Mouse (Mus musculus) adipocyte (in vitro differentiated cells): ENCODE measurements at regions not wholly inside any gene's neighbourhood (a gene's known extent, or its start where the extent isn't known, plus 50 kb on each side); places are given as distances from the start of the nearest gene placed in this dataset.

Experiments
- DNase-seq: peaks from one replicate; pipeline ENCODE4 v3.0.0-alpha.2; 2016; ENCODE audit warnings: low spot score

DNA sequence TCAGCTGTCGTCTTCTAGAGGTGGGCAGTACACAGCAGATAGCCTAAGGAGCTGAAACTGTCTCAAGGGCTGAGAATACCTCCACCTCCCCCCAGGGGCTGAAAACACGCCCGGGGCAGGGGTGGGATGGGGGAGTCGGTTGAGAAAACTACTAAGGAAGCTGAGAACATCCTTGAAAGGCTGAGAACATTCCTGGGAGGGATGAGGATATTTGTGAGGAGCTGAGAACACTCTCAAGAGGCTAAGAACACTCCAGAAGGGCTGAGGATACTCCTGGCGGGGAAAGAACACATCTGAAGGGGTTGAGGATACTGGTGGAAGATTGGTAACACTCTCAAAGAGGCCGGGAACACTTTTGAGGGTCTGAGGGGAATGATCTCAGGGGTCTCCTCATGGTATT, 81.3 kb upstream of the Gm9887 start:
- no peak for DNase-seq

- no peak for DNase-seq
Observed at GRCm38 (mm10) chr12:69452986-69453385, 80.7 kb upstream of the Gm9887 start.

DNA sequence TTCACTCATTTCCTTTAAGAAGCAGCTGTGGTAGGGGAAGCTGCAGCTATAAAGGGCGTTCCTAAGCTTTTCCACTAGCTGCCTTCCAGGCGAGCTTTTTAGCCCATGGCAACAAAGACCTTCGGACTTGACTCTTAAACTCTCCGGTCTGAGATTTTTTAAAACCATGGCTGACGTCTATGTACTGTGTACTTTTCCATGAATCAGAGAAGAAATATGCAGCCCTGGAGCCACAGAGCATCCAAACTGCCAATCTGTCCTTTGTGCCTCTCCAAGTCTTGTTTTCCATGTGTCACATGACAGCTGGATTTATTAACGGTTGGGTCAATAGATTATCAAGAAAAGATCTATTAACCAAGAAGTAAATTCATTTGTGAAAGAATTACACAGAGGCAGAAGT, 78.9 kb upstream of the Gm9887 start:
- DNase-seq: peak; percentile 41

GRCm38 (mm10) chr12:69447962-69448767, 75.9 kb upstream of the Gm9887 start:
- peak; percentile 42 for DNase-seq

DNA sequence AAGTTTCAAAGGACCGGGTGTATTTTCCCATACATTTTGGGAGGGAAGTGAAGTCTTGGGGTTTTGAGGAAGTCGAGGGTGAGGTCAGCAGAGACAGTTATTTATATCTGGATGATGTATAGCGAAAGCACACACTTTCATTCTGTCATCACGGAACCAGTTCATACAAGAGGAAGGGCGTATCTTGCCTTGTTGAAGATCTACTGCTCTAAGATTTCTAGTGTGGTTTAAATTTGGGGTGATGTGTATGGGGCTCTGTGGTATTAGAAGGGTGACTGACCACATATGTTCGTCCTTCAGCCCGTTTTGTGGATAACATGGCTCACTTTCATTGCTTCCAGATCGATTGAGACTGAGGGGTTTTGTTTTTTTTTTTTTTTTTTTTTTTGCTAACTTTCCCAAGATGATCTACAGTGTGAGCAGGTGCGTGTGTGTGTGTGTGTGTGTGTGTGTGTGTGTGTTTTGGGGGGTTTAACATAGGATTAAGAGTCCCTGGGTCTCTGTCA, 75.1 kb upstream of the Gm9887 start:
- DNase-seq: no peak

GRCm38 (mm10) chr12:69446468-69447321, 74.4 kb upstream of the Gm9887 start:
- DNase-seq: peak; percentile 72

DNA sequence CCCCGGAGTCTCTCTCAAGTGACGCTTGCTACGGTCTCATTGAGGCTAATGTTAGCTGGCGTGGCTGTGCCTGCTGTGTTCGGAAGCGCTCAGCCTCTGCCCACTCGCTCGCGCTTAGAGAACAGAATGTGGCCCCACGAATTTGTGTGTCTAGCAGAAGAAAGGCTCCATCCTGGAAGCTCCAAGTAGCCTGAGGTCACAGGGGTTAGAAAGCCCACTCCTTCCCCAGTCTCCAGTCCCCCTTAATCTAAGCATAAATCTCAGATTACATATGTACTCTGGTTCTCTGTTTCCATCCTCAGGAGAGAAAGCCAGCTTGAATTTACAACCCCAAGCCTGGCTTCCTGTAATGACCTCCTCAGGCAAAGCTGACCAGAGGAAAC, 73.8 kb upstream of the Gm9887 start:
- no peak for DNase-seq

DNA sequence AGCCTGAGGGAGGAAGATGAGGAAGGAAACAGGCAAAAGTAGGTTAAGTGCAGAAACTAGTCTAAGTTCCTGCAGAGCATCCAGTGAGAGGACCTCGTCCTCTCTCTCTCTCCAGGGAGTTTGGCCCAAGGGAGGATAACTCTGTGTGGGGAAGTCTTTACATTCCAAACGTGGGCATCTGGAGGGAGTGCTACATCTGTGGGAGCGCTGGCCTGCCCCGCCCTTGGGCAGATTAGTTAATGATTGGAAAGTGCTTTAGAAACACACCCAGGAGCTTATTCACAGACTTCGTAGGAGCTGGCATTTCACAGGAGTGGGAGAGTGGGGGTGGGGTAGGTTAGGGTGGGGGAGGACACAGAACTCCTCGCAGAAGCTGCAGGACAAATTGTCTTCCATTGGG, 70.1 kb upstream of the Gm9887 start:
- no peak for DNase-seq

- DNase-seq: no peak
Observed at GRCm38 (mm10) chr12:69441764-69442163, 69.5 kb upstream of the Gm9887 start.

- no peak for DNase-seq
Observed at GRCm38 (mm10) chr12:69438271-69438670, 66.0 kb upstream of the Gm9887 start.

DNA sequence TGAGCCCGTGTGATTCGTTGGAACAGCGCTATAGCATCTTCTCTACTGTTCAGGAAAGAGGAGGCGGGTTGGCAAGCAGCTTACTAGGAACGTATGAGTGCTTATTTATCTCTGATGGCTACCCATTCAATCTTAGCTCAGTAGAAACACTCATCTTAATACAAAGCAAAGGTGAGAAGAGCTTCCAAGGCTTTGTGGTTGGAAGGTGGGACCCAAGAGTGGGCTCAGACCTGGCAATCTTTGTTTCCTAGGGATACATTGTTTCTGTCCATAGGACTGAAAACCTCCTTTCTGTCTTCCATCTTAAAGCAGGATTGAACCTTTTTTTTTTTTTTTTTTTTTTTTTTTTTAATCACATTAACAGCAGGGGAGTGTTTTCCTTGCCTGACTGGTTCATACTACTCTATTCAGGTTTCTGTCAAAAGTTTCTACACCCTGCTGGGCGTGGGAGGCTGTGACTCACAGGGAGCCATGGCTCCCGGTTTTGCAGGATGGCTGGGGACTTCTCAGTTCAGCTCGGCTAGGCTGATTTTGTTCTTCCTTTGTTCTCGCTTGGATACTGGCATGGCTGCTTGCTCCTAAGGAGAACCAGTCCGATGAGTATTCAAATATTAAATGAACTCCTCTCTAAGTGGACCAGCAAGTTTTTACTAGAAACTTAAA, 64.7 kb upstream of the Gm9887 start:
- peak; percentile 52 for DNase-seq

DNA sequence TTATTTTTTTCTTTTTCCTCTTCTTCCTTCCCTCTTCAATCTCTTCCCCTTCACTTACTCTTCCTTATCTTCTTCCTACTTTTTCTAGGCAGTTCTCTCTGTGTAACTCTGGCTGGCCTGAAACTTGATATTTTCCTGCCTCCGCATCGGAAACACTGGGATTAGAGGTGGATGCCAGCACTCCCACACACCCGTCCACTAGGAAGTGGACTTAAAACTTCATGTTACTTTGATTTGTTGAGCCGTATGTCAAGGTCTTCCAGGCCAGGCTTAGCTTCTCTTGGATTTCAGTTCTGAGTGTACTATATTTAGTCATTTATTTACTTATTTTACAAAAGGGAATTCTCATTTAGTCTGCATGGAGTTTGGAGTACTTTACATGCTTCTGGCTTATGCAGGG, 62.1 kb upstream of the Gm9887 start:
- DNase-seq: no peak

GRCm38 (mm10) chr12:69432086-69432485, 59.8 kb upstream of the Gm9887 start:
- peak; percentile 53 for DNase-seq

- DNase-seq: no peak
Observed at GRCm38 (mm10) chr12:69428108-69428507, 55.9 kb upstream of the Gm9887 start.

DNA sequence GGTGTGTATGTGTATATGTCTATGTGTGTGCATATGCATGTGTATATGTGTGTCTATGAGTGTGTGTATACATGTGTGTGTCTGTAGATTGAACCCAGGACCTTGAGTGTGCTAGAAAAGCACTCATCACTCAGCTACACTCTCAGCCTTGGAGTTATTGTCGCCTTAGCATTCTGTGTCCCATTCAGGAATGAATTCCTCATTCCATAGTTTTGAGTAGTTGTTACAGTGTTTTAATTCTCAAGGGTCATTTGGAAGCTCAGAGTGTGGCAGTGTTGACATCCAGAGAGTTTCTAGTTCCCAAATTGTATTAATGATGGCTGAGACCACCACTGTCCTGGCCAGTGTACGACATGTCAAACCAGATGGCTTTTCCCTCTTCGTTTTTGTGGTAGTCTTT, 53.4 kb upstream of the Gm9887 start:
- DNase-seq: no peak

GRCm38 (mm10) chr12:69424971-69425370, 52.7 kb upstream of the Gm9887 start:
- peak; percentile 51 for DNase-seq
